17 mouse cellular contexts compared by ENCODE assay signal in genomic region chr6:49130328-49130727, GRCm38 (mm10).
"Had no signal": no experiment of that assay in that cellular context is flagged by ENCODE, and none has a peak within 500 bp of the region (broad histone marks: within the 10 kb centered on the region; RNA-seq: fewer than 3 reads in every experiment).

No protein-coding gene starts in this region.

- H3K9me3 ChIP-seq: limb, embryonic 10.5 days; limb, embryonic 13.5 days; liver, embryonic 12.5 days; liver, embryonic 15.5 days; lung, embryonic 15.5 days; megakaryocyte, embryonic 14.5 days; midbrain, embryonic 10.5 days; midbrain, embryonic 13.5 days had no signal

- DNase-seq: kidney, postnatal 14 days; kidney, postnatal 4 days; liver; lung, adult 18-20 months; lung, postnatal 10 days; lung, postnatal 36 days; thymus, adult 2 months; thymus, postnatal 14 days; thymus, postnatal 4 days had no signal

- H3K9ac ChIP-seq: limb, embryonic 13.5 days; liver, embryonic 12.5 days; liver, embryonic 15.5 days; lung, embryonic 15.5 days; midbrain, embryonic 13.5 days had no signal

- H3K4me2 ChIP-seq: limb, embryonic 13.5 days; liver, embryonic 12.5 days; liver, embryonic 15.5 days; lung, embryonic 15.5 days; midbrain, embryonic 13.5 days had no signal

- H3K27me3 ChIP-seq: limb, embryonic 13.5 days; liver, embryonic 12.5 days; liver, embryonic 15.5 days; lung, embryonic 15.5 days; megakaryocyte, embryonic 14.5 days; midbrain, embryonic 13.5 days had no signal

- H3K27ac ChIP-seq: limb, embryonic 10.5 days; limb, embryonic 13.5 days; liver, embryonic 12.5 days; liver, embryonic 15.5 days; lung, embryonic 15.5 days; midbrain, embryonic 10.5 days; midbrain, embryonic 13.5 days had no signal

- ATAC-seq: liver, embryonic 12.5 days; midbrain, embryonic 13.5 days had no signal

- H3K4me1 ChIP-seq: limb, embryonic 13.5 days; lung, embryonic 15.5 days had no signal

- H3K4me3 ChIP-seq: limb, embryonic 10.5 days; limb, embryonic 13.5 days; liver, embryonic 12.5 days; liver, embryonic 15.5 days; lung, embryonic 15.5 days; megakaryocyte, embryonic 14.5 days; midbrain, embryonic 10.5 days; midbrain, embryonic 13.5 days had no signal
